Mouse (Mus musculus): ENCODE results near the gene Prn.

The Prn gene

DNA sequence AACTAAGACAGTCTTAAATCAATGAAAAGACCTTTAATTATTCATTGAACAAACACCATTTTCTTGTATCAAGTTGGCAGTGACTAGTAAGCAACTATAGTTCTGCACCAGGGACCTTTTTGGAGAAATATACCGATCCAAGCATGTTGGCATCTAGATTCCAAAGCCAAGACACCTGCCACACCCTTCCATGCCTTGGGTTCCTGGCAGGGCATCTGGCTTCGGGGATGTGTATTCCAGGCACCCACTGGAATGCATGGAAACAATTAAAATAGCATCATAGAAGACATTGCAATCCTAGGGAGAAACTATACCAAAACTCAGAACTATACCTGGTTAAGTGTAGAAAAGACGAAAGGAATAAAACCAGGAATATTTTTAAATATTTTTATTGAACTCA, 3.5 kb upstream of the Prn start:
- intact Hi-C loops (cut with DNase I): no loop called here

- intact Hi-C loops (cut with DNase I): no loop called here
These were observed 2.9 kb upstream of the Prn start for GRCm38 (mm10) chr2:131906846-131907245.

- intact Hi-C loops (cut with DNase I): no loop called here
These were observed 2.4 kb upstream of the Prn start for GRCm38 (mm10) chr2:131907311-131907710.

DNA sequence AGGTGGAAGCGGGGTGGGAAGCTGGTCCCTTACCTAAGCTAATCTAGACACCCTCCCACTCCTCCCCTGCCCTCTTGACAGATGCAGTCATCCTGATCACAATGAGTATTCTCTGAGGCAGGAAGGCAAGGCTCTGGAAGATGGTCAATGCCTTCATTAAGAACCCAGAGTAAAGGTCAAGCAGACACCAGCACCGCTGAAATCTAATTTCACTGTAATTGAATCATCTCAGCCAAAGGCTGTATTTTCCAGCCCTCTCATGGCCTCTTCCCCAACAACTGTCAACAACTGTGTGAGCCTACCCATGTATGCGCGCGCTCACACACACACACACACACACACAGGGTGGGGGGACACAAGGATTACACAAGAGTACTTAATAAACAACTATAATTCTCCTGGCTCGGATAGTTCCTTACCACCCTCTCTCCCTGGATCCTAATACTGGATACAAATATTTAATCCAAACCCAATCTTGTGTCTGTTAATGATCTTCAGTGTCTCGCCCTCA, 1.4 kb upstream of the Prn start:
- intact Hi-C loops (cut with DNase I): no loop called here

GRCm38 (mm10) chr2:131908906-131909305, 851 bp upstream of the Prn start:
- intact Hi-C loops (cut with DNase I): no loop called here

- intact Hi-C loops (cut with DNase I): no loop called here
These were observed 1.1 kb downstream of the Prn start for GRCm38 (mm10) chr2:131910847-131911246.

DNA sequence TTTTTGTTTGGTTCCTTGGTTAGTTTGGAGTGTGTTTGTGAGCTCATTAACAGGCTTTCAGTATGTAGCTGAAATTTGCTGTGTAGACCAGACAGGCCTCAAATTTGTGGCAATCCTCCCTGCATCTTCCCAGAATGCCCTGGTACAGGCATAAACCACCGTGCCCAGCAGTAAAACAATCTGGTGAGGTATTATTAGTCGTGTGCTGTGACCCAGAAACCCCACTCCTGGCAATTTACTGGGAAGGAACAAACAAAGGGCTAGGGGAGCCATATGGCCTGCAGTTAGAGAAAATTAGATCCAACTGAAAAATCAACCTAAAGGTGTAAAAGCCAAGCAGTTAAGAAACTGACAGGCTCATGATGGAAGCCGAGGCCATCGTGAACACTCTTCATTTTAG, 1.6 kb downstream of the Prn start:
- intact Hi-C loops (cut with DNase I): no loop called here

DNA sequence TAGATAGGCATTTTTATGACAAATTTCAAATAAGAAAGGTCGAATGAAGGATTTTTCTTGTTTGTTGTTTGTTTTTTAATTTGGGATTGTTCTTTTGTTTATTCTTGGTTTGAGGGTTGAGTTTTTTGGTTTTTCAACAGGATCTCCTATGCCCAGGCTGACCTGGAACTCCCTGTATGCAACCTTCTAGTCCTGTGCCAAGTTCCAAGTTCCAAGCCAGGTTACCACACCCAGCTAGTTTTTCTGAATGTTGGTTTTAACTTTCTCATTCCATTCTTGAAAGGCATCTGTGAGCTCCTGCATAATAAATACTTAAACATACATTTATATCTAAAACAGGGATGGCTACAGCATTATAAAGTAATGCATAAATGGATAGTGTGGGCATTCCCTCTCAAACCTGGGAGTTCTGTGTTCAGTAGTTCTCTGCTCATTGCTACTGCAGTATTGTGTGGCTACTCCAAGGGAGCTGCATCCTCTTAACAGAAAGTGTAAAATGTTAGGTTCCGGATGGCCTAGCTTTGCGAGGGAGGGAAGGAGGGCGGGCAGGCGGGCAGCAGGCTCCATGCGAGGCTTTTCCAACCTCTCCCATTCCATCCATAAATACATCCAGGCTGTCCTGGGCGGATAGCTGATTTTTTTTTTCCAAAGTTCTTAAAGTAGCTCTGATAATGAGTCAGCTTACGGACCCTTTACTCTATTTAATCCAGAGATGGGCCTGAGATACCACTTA, 2.9 kb downstream of the Prn start:
- intact Hi-C loops (cut with DNase I): no loop called here

DNA sequence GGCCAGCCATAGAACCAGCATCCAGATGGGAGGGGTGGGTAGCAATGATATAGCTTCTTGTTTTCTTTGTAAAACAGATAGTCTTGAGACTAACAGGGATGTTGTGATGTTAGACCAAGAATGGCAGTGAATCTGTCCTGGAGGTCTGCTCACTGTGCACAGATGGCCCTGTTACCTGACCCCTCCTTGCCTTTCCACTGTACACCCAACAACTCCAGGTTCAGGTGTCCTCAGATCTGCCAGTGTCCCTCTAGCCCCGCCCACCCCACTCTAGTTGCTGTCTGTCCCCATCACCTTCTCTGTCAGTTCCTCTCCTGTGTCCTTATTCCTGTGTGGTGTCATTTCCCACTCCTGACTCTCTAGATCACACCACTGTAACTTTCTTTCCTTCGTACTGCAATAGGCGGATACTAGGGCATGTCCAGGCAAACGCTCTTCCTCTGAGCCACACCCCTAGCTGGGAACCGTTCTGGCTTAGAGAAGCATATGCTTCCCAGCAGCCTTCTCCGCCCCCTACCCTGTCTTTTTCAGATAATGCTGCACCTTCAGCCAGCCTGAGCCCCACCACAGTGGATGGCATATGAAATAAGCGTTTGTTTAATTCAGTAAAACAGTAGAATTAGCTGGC, 22.6 kb downstream of the Prn start:
- intact Hi-C loops (cut with DNase I): no loop called here

DNA sequence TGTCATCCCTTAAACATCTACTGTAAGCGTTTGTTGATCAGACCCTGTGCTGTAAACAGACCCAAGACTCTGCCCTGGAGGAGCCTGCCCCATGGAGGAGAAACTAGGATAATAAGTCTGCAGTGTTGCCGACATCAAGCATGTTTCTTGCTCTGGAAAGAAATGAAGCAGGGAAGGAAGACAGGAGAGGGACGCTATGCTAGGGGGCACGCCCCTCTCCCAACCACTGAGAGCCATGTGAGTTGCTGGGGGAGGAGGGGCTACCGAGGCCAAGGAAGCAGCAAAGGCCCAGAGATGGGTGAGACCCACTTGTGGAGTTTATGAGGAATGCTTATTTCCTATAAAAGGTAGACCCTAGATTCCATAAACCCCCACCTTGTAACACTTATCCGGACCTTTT, 23.3 kb downstream of the Prn start:
- intact Hi-C loops (cut with DNase I): no loop called here

- intact Hi-C loops (cut with DNase I): no loop called here
These were observed 23.8 kb downstream of the Prn start for GRCm38 (mm10) chr2:131933598-131933997.

DNA sequence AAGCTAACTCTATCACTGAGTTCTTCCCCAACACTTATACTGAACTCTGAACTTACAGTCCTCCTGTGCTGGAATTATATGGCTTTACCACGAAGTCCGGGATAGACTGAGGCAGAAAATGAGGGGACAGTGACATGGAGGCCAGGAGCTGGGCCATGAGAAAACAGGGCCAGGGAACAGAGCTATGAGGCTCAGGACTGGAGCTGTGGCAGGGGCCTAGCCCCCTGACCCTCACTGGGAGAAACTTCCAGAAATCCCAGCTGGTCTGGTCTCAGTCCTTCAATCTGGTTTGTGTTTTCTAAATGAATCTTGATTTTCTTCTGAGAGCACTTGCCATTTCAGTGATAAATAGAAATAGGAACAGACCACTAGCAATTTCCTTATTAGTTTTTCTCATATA, 24.5 kb downstream of the Prn start:
- intact Hi-C loops (cut with DNase I): no loop called here

GRCm38 (mm10) chr2:131935390-131936105, 25.8 kb downstream of the Prn start:
- intact Hi-C loops (cut with DNase I): no loop called here

DNA sequence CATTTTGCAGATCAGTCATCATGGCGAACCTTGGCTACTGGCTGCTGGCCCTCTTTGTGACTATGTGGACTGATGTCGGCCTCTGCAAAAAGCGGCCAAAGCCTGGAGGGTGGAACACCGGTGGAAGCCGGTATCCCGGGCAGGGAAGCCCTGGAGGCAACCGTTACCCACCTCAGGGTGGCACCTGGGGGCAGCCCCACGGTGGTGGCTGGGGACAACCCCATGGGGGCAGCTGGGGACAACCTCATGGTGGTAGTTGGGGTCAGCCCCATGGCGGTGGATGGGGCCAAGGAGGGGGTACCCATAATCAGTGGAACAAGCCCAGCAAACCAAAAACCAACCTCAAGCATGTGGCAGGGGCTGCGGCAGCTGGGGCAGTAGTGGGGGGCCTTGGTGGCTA, 26.7 kb downstream of the Prn start:
- intact Hi-C loops (cut with DNase I): no loop called here

GRCm38 (mm10) chr2:131939404-131940111, 29.8 kb downstream of the Prn start:
- intact Hi-C loops (cut with DNase I): loop anchor here (2.0 kb wide), 1 partner anchor 119 kb away; no protein-coding TSS in a partner anchor

DNA sequence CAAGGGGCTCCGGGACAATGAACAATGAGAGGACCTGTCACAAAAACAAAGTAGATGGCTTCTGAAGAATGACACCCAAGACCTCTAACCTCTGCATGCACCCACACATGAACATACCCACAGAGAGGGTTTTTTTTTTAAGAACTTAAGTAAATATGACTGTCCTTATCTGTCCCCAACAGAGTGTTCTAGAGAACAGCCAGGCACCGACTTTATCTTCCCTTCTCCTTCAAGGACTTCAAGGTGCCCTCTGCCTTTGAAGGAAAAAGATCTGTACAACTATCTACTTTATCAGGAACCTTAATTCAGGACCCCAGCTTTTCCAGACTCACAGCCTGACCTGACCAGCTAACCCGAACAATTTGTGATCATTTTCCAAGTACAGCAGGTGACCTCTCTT, 30.7 kb downstream of the Prn start:
- intact Hi-C loops (cut with DNase I): loop anchor here (2.0 kb wide), 1 partner anchor 120 kb away; no protein-coding TSS in a partner anchor

GRCm38 (mm10) chr2:131941501-131941900, 31.7 kb downstream of the Prn start:
- intact Hi-C loops (cut with DNase I): loop anchor here (2.0 kb wide), 1 partner anchor 121 kb away; no protein-coding TSS in a partner anchor

GRCm38 (mm10) chr2:131944370-131944769, 34.6 kb downstream of the Prn start:
- intact Hi-C loops (cut with DNase I): no loop called here

DNA sequence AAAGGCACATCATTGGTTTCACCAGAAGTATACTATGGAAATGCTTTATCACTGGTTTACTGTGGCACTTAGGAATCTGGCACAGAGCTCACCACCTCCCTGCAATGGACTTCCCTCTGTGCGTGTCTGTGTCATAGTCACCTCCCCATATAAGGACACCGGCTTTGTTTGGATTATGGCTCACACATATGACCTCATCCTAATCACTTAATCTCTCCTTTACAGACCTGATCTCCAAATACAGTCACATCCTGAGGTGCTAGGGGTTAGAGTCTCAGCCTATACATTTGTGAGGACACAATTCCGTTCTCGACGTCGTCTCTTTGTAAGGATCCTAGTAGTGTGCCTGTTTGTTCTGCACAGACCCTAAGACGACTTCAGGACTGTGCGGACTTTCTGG, 35.5 kb downstream of the Prn start:
- intact Hi-C loops (cut with DNase I): no loop called here

GRCm38 (mm10) chr2:131945765-131946164, 36.0 kb downstream of the Prn start:
- intact Hi-C loops (cut with DNase I): no loop called here

- intact Hi-C loops (cut with DNase I): no loop called here
These were observed 36.6 kb downstream of the Prn start for GRCm38 (mm10) chr2:131946351-131946750.

All from adrenal gland (tissue).